Mouse (Mus musculus): Measurements from ENCODE around the gene Cyb5b. TPM values are rescaled to one million over a fixed set of nuclear protein-coding genes. Genes with fewer than 3 reads are reported as not detected.
"Not testable (repeated sequence)": the region's sequence is repeated elsewhere in the genome, so short reads cannot be mapped to it uniquely, and the experiment has no call there.

Gene Cyb5b
- polyA plus RNA-seq, 1 experiment from 2014 or later, result 116 TPM

GRCm38 (mm10) chr8:107194786-107195451 lies 44.5 kb downstream of the Cyb5b start:
- WGBS, result 92% methylated on average over 14 of the region's 14 CpGs
- Histone ChIP-seq H3K9me3 (no peaks in the 10 kb centered on the region), H3K27ac (no peak overlapping the region), H3K9ac (no peak overlapping the region), H3K4me3 (no peak overlapping the region), H3K36me3 (replicated peaks) (no peaks in the 10 kb centered on the region), H3K27me3 (replicated peaks) (no peaks in the 10 kb centered on the region), H3K4me2 (no peak overlapping the region), H3K4me1 (no peaks in the 10 kb centered on the region; the same call in 1 of the 2 replicates)
- no peak for ATAC-seq (replicated peaks)

- Histone ChIP-seq H3K27me3 (replicated peaks) (no peaks in the 10 kb centered on the region), H3K4me2 (no peak overlapping the region), H3K9ac (no peak overlapping the region), H3K4me1 (no peaks in the 10 kb centered on the region), H3K4me3 (no peak overlapping the region), H3K27ac (no peak overlapping the region), H3K36me3 (replicated peaks) (no peaks in the 10 kb centered on the region), H3K9me3 (no peaks in the 10 kb centered on the region)
- 66% methylated on average over 24 of the region's 24 CpGs for WGBS
- ATAC-seq (replicated peaks), result no peak
Observed at GRCm38 (mm10) chr8:107197901-107198826, 47.7 kb downstream of the Cyb5b start.

- no peak overlapping the region for H3K9ac ChIP-seq
- 86% methylated on average over 9 of the region's 9 CpGs for WGBS
- H3K36me3 ChIP-seq (replicated peaks), result no peaks in the 10 kb centered on the region
- no peaks in the 10 kb centered on the region for H3K4me1 ChIP-seq
- H3K27me3 ChIP-seq (replicated peaks), result no peaks in the 10 kb centered on the region
- H3K4me2 ChIP-seq, result no peak overlapping the region
- no peak overlapping the region for H3K4me3 ChIP-seq
- ATAC-seq (replicated peaks), result no peak
- H3K9me3 ChIP-seq, result no peaks in the 10 kb centered on the region
- no peak overlapping the region for H3K27ac ChIP-seq
Observed at GRCm38 (mm10) chr8:107205164-107205563, 54.7 kb downstream of the Cyb5b start.

GRCm38 (mm10) chr8:107205701-107206561 lies 55.5 kb downstream of the Cyb5b start:
- H3K4me1 ChIP-seq, result no peaks in the 10 kb centered on the region
- no peaks in the 10 kb centered on the region for H3K36me3 ChIP-seq (replicated peaks)
- H3K9me3 ChIP-seq, result no peaks in the 10 kb centered on the region
- WGBS, result 64% methylated on average over 23 of the region's 23 CpGs
- ATAC-seq (replicated peaks), result no peak
- H3K27me3 ChIP-seq (replicated peaks), result no peaks in the 10 kb centered on the region
- H3K4me2 ChIP-seq, result no peak overlapping the region
- H3K27ac ChIP-seq, result 0 out of 2 replicates have a peak overlapping the region, but pooled peaks have one; percentile 48
- no peak overlapping the region for H3K9ac ChIP-seq
- no peak overlapping the region for H3K4me3 ChIP-seq

- 72% methylated on average over 9 of the region's 9 CpGs for WGBS
- Histone ChIP-seq H3K4me3 (no peak overlapping the region), H3K27ac (no peak overlapping the region), H3K36me3 (replicated peaks) (no peaks in the 10 kb centered on the region), H3K4me1 (no peaks in the 10 kb centered on the region), H3K9ac (no peak overlapping the region), H3K27me3 (replicated peaks) (no peaks in the 10 kb centered on the region), H3K9me3 (no peaks in the 10 kb centered on the region), H3K4me2 (no peak overlapping the region)
- ATAC-seq (replicated peaks), result no peak
Observed at GRCm38 (mm10) chr8:107206782-107207525, 56.5 kb downstream of the Cyb5b start.

- no peaks in the 10 kb centered on the region for H3K27me3 ChIP-seq (replicated peaks)
- WGBS, result 90% methylated on average over 7 of the region's 7 CpGs
- no peak overlapping the region for H3K4me2 ChIP-seq
- H3K27ac ChIP-seq, result no peak overlapping the region
- H3K9me3 ChIP-seq, result no peaks in the 10 kb centered on the region
- no peak overlapping the region for H3K9ac ChIP-seq
- no peak overlapping the region for H3K4me3 ChIP-seq
- H3K36me3 ChIP-seq (replicated peaks), result no peaks in the 10 kb centered on the region
- H3K4me1 ChIP-seq, result no peaks in the 10 kb centered on the region
- ATAC-seq (replicated peaks), result no peak
Observed at GRCm38 (mm10) chr8:107209185-107209584, 58.7 kb downstream of the Cyb5b start.

GRCm38 (mm10) chr8:107212006-107212405 lies 61.6 kb downstream of the Cyb5b start:
- H3K4me1 ChIP-seq, result no peaks in the 10 kb centered on the region
- no peak overlapping the region for H3K27ac ChIP-seq
- no peak for ATAC-seq (replicated peaks)
- WGBS, result 91% methylated on average over 7 of the region's 7 CpGs
- no peaks in the 10 kb centered on the region for H3K27me3 ChIP-seq (replicated peaks)
- H3K9ac ChIP-seq, result no peak overlapping the region
- H3K4me3 ChIP-seq, result no peak overlapping the region
- H3K9me3 ChIP-seq, result no peaks in the 10 kb centered on the region
- H3K4me2 ChIP-seq, result no peak overlapping the region
- no peaks in the 10 kb centered on the region for H3K36me3 ChIP-seq (replicated peaks)

GRCm38 (mm10) chr8:107217230-107217629 lies 66.8 kb downstream of the Cyb5b start:
- H3K4me1 ChIP-seq; H3K4me2 ChIP-seq; H3K9me3 ChIP-seq; ATAC-seq (replicated peaks); H3K27ac ChIP-seq; H3K4me3 ChIP-seq; H3K9ac ChIP-seq; H3K36me3 ChIP-seq (replicated peaks); H3K27me3 ChIP-seq (replicated peaks): not testable (repeated sequence)
- WGBS, result 72% methylated on average over 7 of the region's 7 CpGs

- WGBS, result 90% methylated on average over 8 of the region's 8 CpGs
- no peaks in the 10 kb centered on the region for H3K27me3 ChIP-seq (replicated peaks)
- H3K4me1 ChIP-seq, result no peaks in the 10 kb centered on the region
- H3K27ac ChIP-seq, result no peak overlapping the region
- no peak overlapping the region for H3K4me3 ChIP-seq
- H3K36me3 ChIP-seq (replicated peaks), result no peaks in the 10 kb centered on the region
- no peak overlapping the region for H3K9ac ChIP-seq
- ATAC-seq (replicated peaks), result no peak
- H3K9me3 ChIP-seq, result no peaks in the 10 kb centered on the region
- no peak overlapping the region for H3K4me2 ChIP-seq
Observed at GRCm38 (mm10) chr8:107218091-107218490, 67.7 kb downstream of the Cyb5b start.

GRCm38 (mm10) chr8:107219078-107219477 lies 68.6 kb downstream of the Cyb5b start:
- Histone ChIP-seq H3K4me2 (no peak overlapping the region), H3K9ac (no peak overlapping the region), H3K27me3 (replicated peaks) (no peaks in the 10 kb centered on the region), H3K4me3 (no peak overlapping the region), H3K9me3 (no peaks in the 10 kb centered on the region), H3K27ac (no peak overlapping the region), H3K4me1 (no peaks in the 10 kb centered on the region), H3K36me3 (replicated peaks) (no peaks in the 10 kb centered on the region)
- WGBS, result 84% methylated on average over 2 of the region's 2 CpGs
- no peak for ATAC-seq (replicated peaks)

GRCm38 (mm10) chr8:107221924-107222851 lies 71.7 kb downstream of the Cyb5b start:
- ATAC-seq (replicated peaks), result no peak
- H3K9ac ChIP-seq, result no peak overlapping the region
- H3K27me3 ChIP-seq (replicated peaks), result no peaks in the 10 kb centered on the region
- no peaks in the 10 kb centered on the region for H3K36me3 ChIP-seq (replicated peaks)
- H3K27ac ChIP-seq, result no peak overlapping the region
- H3K4me2 ChIP-seq, result no peak overlapping the region
- H3K9me3 ChIP-seq, result no peaks in the 10 kb centered on the region
- no peak overlapping the region for H3K4me3 ChIP-seq
- 45% methylated on average over 8 of the region's 8 CpGs for WGBS
- no peaks in the 10 kb centered on the region for H3K4me1 ChIP-seq
